Mouse (Mus musculus) neural tube, embryonic 15.5 days (tissue): ENCODE results near the gene Myo10. TPM values are rescaled to one million over a fixed set of nuclear protein-coding genes. Genes with fewer than 3 reads are reported as not detected.
A peak's percentile ranks its signal among the peaks of the same experiment; 100 is the strongest.

ENCODE experiments used
- ATAC-seq: fragments of 200-750 bp; cut with Nextera tagmentation; 2 replicates; pipeline ENCODE4 v1.8.0; 2017; ENCODE audit warnings: mild to moderate bottlenecking, moderate TSS enrichment, moderate library complexity; ENCODE audit not compliant: low FRiP score
- H3K27ac ChIP-seq: fragments of 300-500 bp; sonication (generic); replicated peaks from 2 replicates; pipeline ENCODE4 v1.5.1; 2015; ENCODE audit warnings: mild to moderate bottlenecking, inconsistent platforms
- H3K27me3 ChIP-seq: fragments of 300-500 bp; sonication (generic); replicated peaks from 2 replicates; pipeline ENCODE4 v1.6.1; 2015; ENCODE audit warnings: inconsistent platforms
- H3K36me3 ChIP-seq: fragments of 300-500 bp; sonication (generic); 2 replicates; pipeline ENCODE4 v1.6.1; 2015; ENCODE audit warnings: inconsistent platforms
- H3K4me1 ChIP-seq: fragments of 300-500 bp; sonication (generic); 2 replicates; pipeline ENCODE4 v1.6.1; 2015; ENCODE audit warnings: inconsistent platforms
- H3K4me2 ChIP-seq: fragments of 300-500 bp; sonication (generic); 2 replicates; pipeline ENCODE4 v1.6.1; 2015; ENCODE audit warnings: inconsistent platforms, mild to moderate bottlenecking, moderate library complexity
- H3K4me3 ChIP-seq: fragments of 300-500 bp; sonication (generic); replicated peaks from 2 replicates; pipeline ENCODE4 v1.5.1; 2015; ENCODE audit warnings: mild to moderate bottlenecking, inconsistent platforms
- H3K9ac ChIP-seq: fragments of 300-500 bp; sonication (generic); replicated peaks from 2 replicates; pipeline ENCODE4 v1.6.1; 2015; ENCODE audit warnings: mild to moderate bottlenecking, inconsistent platforms
- H3K9me3 ChIP-seq: fragments of 300-500 bp; sonication (generic); replicated peaks from 2 replicates; pipeline ENCODE4 v1.6.1; 2016; ENCODE audit warnings: inconsistent platforms
- WGBS: fragments of 180-500 bp; shearing (Covaris S2); methylation state at CpG from one replicate; pipeline ENCODE4 v1.1.7; 2015; ENCODE audit warnings: mixed read lengths; 5-methylcytosine and 5-hydroxymethylcytosine counted together
- polyA plus RNA-seq: library from polyadenylated mRNA; unstranded; fragments of >200 nt; fragmentation: Nextera tagmentation; extraction: Ambion mirVana; gene quantifications from 2 replicates; pipeline ENCODE4 v1.2.1, GENCODE M21; 2015

The Myo10 gene
- polyA plus RNA-seq, 1 experiment from 2014 or later: 19.5 TPM

- Histone ChIP-seq H3K9me3 (no peaks in the 10 kb centered on the region), H3K27me3 (no peaks in the 10 kb centered on the region), H3K4me1 (peaks cover 24% of the 10 kb centered on the region), H3K4me2 (no peak overlapping the region), H3K36me3 (peaks cover 8% of the 10 kb centered on the region; the same call in 1 of the 2 replicates), H3K9ac (no peak overlapping the region), H3K4me3 (no peak overlapping the region), H3K27ac (no peak overlapping the region)
- no peak for ATAC-seq
- 73% methylated on average over 23 of the region's 23 CpGs for WGBS
These were observed 157.3 kb downstream of the Myo10 start for GRCm38 (mm10) chr15:25779522-25780191.

- ATAC-seq: no peak
- Histone ChIP-seq H3K27ac (no peak overlapping the region), H3K4me3 (no peak overlapping the region), H3K4me2 (no peak overlapping the region), H3K36me3 (peaks cover 14% of the 10 kb centered on the region; the same call in 1 of the 2 replicates), H3K27me3 (no peaks in the 10 kb centered on the region), H3K9ac (no peak overlapping the region), H3K4me1 (peaks cover 11% of the 10 kb centered on the region), H3K9me3 (no peaks in the 10 kb centered on the region)
- 88% methylated on average over 33 of the region's 33 CpGs for WGBS
These were observed 158.7 kb downstream of the Myo10 start for GRCm38 (mm10) chr15:25781053-25781452.

GRCm38 (mm10) chr15:25785456-25786390, 163.4 kb downstream of the Myo10 start:
- no peak for ATAC-seq
- Histone ChIP-seq H3K4me2 (no peak overlapping the region), H3K9me3 (no peaks in the 10 kb centered on the region), H3K27me3 (no peaks in the 10 kb centered on the region), H3K4me1 (peaks cover 11% of the 10 kb centered on the region; the same call in 1 of the 2 replicates), H3K4me3 (no peak overlapping the region), H3K9ac (no peak overlapping the region), H3K36me3 (peaks cover 11% of the 10 kb centered on the region; the same call in 1 of the 2 replicates), H3K27ac (no peak overlapping the region)
- 90% methylated on average over 35 of the region's 35 CpGs for WGBS

- H3K27me3 ChIP-seq: no peaks in the 10 kb centered on the region
- no peak overlapping the region; the same call in 1 of the 2 replicates for H3K27ac ChIP-seq
- no peak overlapping the region for H3K9ac ChIP-seq
- WGBS: 59% methylated on average over 9 of the region's 9 CpGs
- no peaks in the 10 kb centered on the region for H3K9me3 ChIP-seq
- no peak for ATAC-seq
- H3K4me3 ChIP-seq: no peak overlapping the region
- peaks cover 11% of the 10 kb centered on the region; the same call in 1 of the 2 replicates for H3K4me1 ChIP-seq
- 0 out of 2 replicates have a peak, but pooled peaks cover 6% of the 10 kb centered on the region for H3K36me3 ChIP-seq
- no peak overlapping the region for H3K4me2 ChIP-seq
These were observed 165.1 kb downstream of the Myo10 start for GRCm38 (mm10) chr15:25787406-25787805.

GRCm38 (mm10) chr15:25787965-25788364, 165.6 kb downstream of the Myo10 start:
- Histone ChIP-seq H3K27ac (no peak overlapping the region; the same call in 1 of the 2 replicates), H3K9me3 (no peaks in the 10 kb centered on the region), H3K4me1 (peaks cover 11% of the 10 kb centered on the region; the same call in 1 of the 2 replicates), H3K36me3 (0 out of 2 replicates have a peak, but pooled peaks cover 6% of the 10 kb centered on the region), H3K4me3 (no peak overlapping the region), H3K9ac (no peak overlapping the region), H3K4me2 (no peak overlapping the region), H3K27me3 (no peaks in the 10 kb centered on the region)
- ATAC-seq: no peak
- WGBS: 91% methylated on average over 8 of the region's 8 CpGs

- Histone ChIP-seq H3K36me3 (0 out of 2 replicates have a peak, but pooled peaks cover 6% of the 10 kb centered on the region), H3K27me3 (no peaks in the 10 kb centered on the region)
- 87% methylated on average over 7 of the region's 7 CpGs for WGBS
These were observed 166.2 kb downstream of the Myo10 start for GRCm38 (mm10) chr15:25788565-25788964.

GRCm38 (mm10) chr15:25789241-25789640, 166.9 kb downstream of the Myo10 start:
- WGBS: 89% methylated on average over 10 of the region's 10 CpGs
- Histone ChIP-seq H3K9ac (no peak overlapping the region), H3K27me3 (no peaks in the 10 kb centered on the region), H3K4me3 (no peak overlapping the region), H3K4me1 (peaks cover 11% of the 10 kb centered on the region; the same call in 1 of the 2 replicates), H3K27ac (peak overlapping the region; percentile 10; the same call in 1 of the 2 replicates), H3K4me2 (no peak overlapping the region), H3K9me3 (no peaks in the 10 kb centered on the region), H3K36me3 (0 out of 2 replicates have a peak, but pooled peaks cover 6% of the 10 kb centered on the region)
- no peak for ATAC-seq

More at GRCm38 (mm10) chr15:25788565-25788964, 166.2 kb downstream of the Myo10 start:
- ATAC-seq: no peak
- H3K9ac ChIP-seq: no peak overlapping the region
- no peak overlapping the region for H3K4me2 ChIP-seq
- H3K9me3 ChIP-seq: no peaks in the 10 kb centered on the region
- H3K4me1 ChIP-seq: peaks cover 11% of the 10 kb centered on the region; the same call in 1 of the 2 replicates
- H3K27ac ChIP-seq: no peak overlapping the region
- no peak overlapping the region for H3K4me3 ChIP-seq

GRCm38 (mm10) chr15:25791660-25792353, 169.5 kb downstream of the Myo10 start:
- no peak overlapping the region for H3K4me2 ChIP-seq
- no peaks in the 10 kb centered on the region for H3K9me3 ChIP-seq
- H3K36me3 ChIP-seq: no peaks in the 10 kb centered on the region
- peaks cover 11% of the 10 kb centered on the region; the same call in 1 of the 2 replicates for H3K4me1 ChIP-seq
- WGBS: 78% methylated on average over 8 of the region's 8 CpGs
- H3K9ac ChIP-seq: no peak overlapping the region
- H3K4me3 ChIP-seq: no peak overlapping the region
- 0 out of 2 replicates have a peak, but pooled peaks have one; percentile 18 for ATAC-seq
- no peaks in the 10 kb centered on the region for H3K27me3 ChIP-seq
- H3K27ac ChIP-seq: no peak overlapping the region

- H3K4me3 ChIP-seq: no peak overlapping the region
- WGBS: 47% methylated on average over 8 of the region's 8 CpGs
- no peak overlapping the region for H3K9ac ChIP-seq
- no peak for ATAC-seq
- 0 out of 2 replicates have a peak, but pooled peaks cover 4% of the 10 kb centered on the region for H3K4me1 ChIP-seq
- no peaks in the 10 kb centered on the region for H3K9me3 ChIP-seq
- H3K27me3 ChIP-seq: no peaks in the 10 kb centered on the region
- no peak overlapping the region for H3K27ac ChIP-seq
- no peaks in the 10 kb centered on the region for H3K36me3 ChIP-seq
- no peak overlapping the region for H3K4me2 ChIP-seq
These were observed 171.8 kb downstream of the Myo10 start for GRCm38 (mm10) chr15:25794123-25794522.

- 94% methylated on average over 9 of the region's 9 CpGs for WGBS
- Histone ChIP-seq H3K4me2 (no peak overlapping the region), H3K4me1 (no peaks in the 10 kb centered on the region), H3K9me3 (no peaks in the 10 kb centered on the region), H3K27ac (no peak overlapping the region), H3K4me3 (no peak overlapping the region), H3K9ac (no peak overlapping the region), H3K27me3 (no peaks in the 10 kb centered on the region), H3K36me3 (peaks cover 6% of the 10 kb centered on the region; the same call in 1 of the 2 replicates)
- no peak for ATAC-seq
These were observed 173.2 kb downstream of the Myo10 start for GRCm38 (mm10) chr15:25795496-25795895.

- no peak overlapping the region for H3K9ac ChIP-seq
- no peaks in the 10 kb centered on the region for H3K4me1 ChIP-seq
- H3K4me3 ChIP-seq: no peak overlapping the region
- no peaks in the 10 kb centered on the region for H3K27me3 ChIP-seq
- H3K36me3 ChIP-seq: peaks cover 10% of the 10 kb centered on the region; the same call in 1 of the 2 replicates
- no peak for ATAC-seq
- 56% methylated on average over 3 of the region's 3 CpGs for WGBS
- no peak overlapping the region for H3K4me2 ChIP-seq
- H3K27ac ChIP-seq: no peak overlapping the region
- no peaks in the 10 kb centered on the region for H3K9me3 ChIP-seq
These were observed 174.0 kb downstream of the Myo10 start for GRCm38 (mm10) chr15:25796353-25796752.
